Mouse (Mus musculus) cerebellum, adult 2 months (tissue): ENCODE measurements around the gene Grik3.

Experiments used
- CTCF ChIP-seq: fragments of 200-500 bp; IDR thresholded peaks from 2 replicates; pipeline ENCODE4 v1.5.1; 2011; ENCODE audit warnings: low read depth, mild to moderate bottlenecking, control low read depth, low read length, moderate library complexity, borderline replicate concordance; ENCODE audit not compliant: insufficient read depth
- POLR2A ChIP-seq: fragments of 200-500 bp; IDR thresholded peaks from 2 replicates; pipeline ENCODE4 v1.6.1; 2011; ENCODE audit warnings: low read length, control low read depth, borderline replicate concordance; ENCODE audit not compliant: insufficient read depth

GRCm38 (mm10) chr4:125553754-125554153, 63.3 kb downstream of the Grik3 start:
- TF ChIP-seq POLR2A = no peak
- no peak for TF ChIP-seq CTCF
